Mouse (Mus musculus) lung, adult 2 months (tissue): Measurements from ENCODE around the gene 4930449I24Rik.

Experiments
- CTCF ChIP-seq: fragments of 200-500 bp; IDR thresholded peaks from 2 replicates; pipeline ENCODE4 v1.5.1; 2011; ENCODE audit warnings: mild to moderate bottlenecking, low read length, control low read depth; ENCODE audit not compliant: insufficient read depth
- POLR2A ChIP-seq: fragments of 200-500 bp; IDR thresholded peaks from 2 replicates; pipeline ENCODE4 v1.6.1; 2011; ENCODE audit warnings: low read depth, mild to moderate bottlenecking, control low read depth, low read length, borderline replicate concordance; ENCODE audit errors: extremely low read depth

DNA sequence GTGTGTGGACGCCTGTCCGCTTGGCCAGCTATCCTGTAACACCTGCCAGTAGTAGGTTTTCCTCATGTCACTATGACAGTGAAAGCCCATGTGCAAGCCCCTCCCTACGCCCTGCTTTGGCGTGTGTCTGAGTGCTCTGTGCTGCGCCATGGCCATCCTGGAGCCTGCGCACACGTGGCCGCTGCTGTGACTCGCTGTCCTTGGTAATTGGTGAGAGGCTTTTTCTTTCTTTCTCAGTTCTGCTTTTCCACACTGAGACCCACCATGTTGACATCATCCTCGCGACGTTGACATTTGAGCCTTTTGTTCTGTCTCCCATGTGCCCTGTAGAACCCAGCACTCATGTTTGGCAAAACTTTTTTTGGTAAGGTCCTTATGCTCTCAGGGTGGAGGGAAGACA, 30.4 kb upstream of the 4930449I24Rik start:
- TF ChIP-seq POLR2A (no peak), CTCF (no peak)
